Mouse (Mus musculus) MEL (cell line): ENCODE measurements around the gene Gm11084. TPM values are rescaled to one million over a fixed set of nuclear protein-coding genes. Genes with fewer than 3 reads are reported as not detected.

ENCODE experiments used
- DNase-seq: peaks from one replicate; pipeline ENCODE4 v3.0.0; 2011; ENCODE audit warnings: low read depth, low spot score
- H3K27ac ChIP-seq: 2 replicates; pipeline ENCODE4 v1.5.1; 2012; ENCODE audit warnings: low read depth, mild to moderate bottlenecking, control low read depth, low read length, moderate library complexity; ENCODE audit not compliant: control insufficient read depth
- H3K27me3 ChIP-seq, 2 experiments: fragments of 150-350 bp in 1 of 2; sonication (generic) in 1 of 2; 2 replicates each; pipeline ENCODE4 v1.6.1; 2012; ENCODE audit warnings: low read length in 2 of 2, mild to moderate bottlenecking in 2 of 2, improper control_type of control experiment in 1 of 2, moderate library complexity in 1 of 2; ENCODE audit not compliant: insufficient read depth in 2 of 2, control insufficient read depth in 1 of 2
- H3K36me3 ChIP-seq, 2 experiments: 2 replicates each; pipeline ENCODE4 v1.6.1; 2012 to 2014; ENCODE audit warnings: low read length in 2 of 2, improper control_type of control experiment in 1 of 2, inconsistent platforms in 1 of 2, mild to moderate bottlenecking in 1 of 2; ENCODE audit not compliant: insufficient read depth in 2 of 2, control insufficient read depth in 1 of 2
- H3K4me1 ChIP-seq, 2 experiments: fragments of 150-350 bp in 1 of 2; sonication (generic) in 1 of 2; 2 replicates each; pipeline ENCODE4 v1.6.1; 2012; ENCODE audit warnings: low read length in 2 of 2, improper control_type of control experiment in 1 of 2, mild to moderate bottlenecking in 1 of 2; ENCODE audit not compliant: insufficient read depth in 2 of 2, control insufficient read depth in 1 of 2
- H3K4me3 ChIP-seq, 2 experiments: fragments of 150-350 bp in 1 of 2; sonication (generic) in 1 of 2; 2 replicates each; pipeline ENCODE4 v1.5.1; 2012; ENCODE audit warnings: low read depth in 2 of 2, low read length in 2 of 2, mild to moderate bottlenecking in 2 of 2, moderate library complexity in 2 of 2, control low read depth in 1 of 2, improper control_type of control experiment in 1 of 2; ENCODE audit not compliant: control insufficient read depth in 1 of 2, insufficient read depth in 1 of 2
- H3K79me2 ChIP-seq: 2 replicates; pipeline ENCODE4 v1.6.1; 2012; ENCODE audit warnings: mild to moderate bottlenecking, low read length, moderate library complexity; ENCODE audit not compliant: control insufficient read depth, poor library complexity, insufficient read depth
- H3K9ac ChIP-seq: 2 replicates; pipeline ENCODE4 v1.6.1; 2012; ENCODE audit warnings: low read depth, mild to moderate bottlenecking, control low read depth, low read length, moderate library complexity; ENCODE audit not compliant: control insufficient read depth, poor library complexity, severe bottlenecking
- H3K9me3 ChIP-seq: fragments of 150-350 bp; sonication (generic); replicated peaks from 2 replicates; pipeline ENCODE4 v1.6.1; 2012; ENCODE audit warnings: mild to moderate bottlenecking, low read length, improper control_type of control experiment, moderate library complexity; ENCODE audit not compliant: insufficient read depth
- CTCF ChIP-seq, 3 experiments: IDR thresholded peaks in 2 of 3; conservative IDR thresholded peaks in 1 of 3; 2 replicates each; pipeline ENCODE4 v1.5.1; 2011 to 2012; ENCODE audit warnings: low read length in 3 of 3, low read depth in 2 of 3, mild to moderate bottlenecking in 2 of 3, improper control_type of control experiment in 1 of 3, inconsistent platforms in 1 of 3, mixed read lengths in 1 of 3, moderate library complexity in 1 of 3; ENCODE audit not compliant: control insufficient read depth in 1 of 3, insufficient read depth in 1 of 3, poor library complexity in 1 of 3, severe bottlenecking in 1 of 3
- EP300 ChIP-seq, 2 experiments: IDR thresholded peaks; 2 replicates each; pipeline ENCODE4 v1.6.1; 2011; ENCODE audit warnings: improper control_type of control experiment in 2 of 2, low read length in 2 of 2, low read depth in 1 of 2, mild to moderate bottlenecking in 1 of 2
- GABPA ChIP-seq: IDR thresholded peaks from 2 replicates; pipeline ENCODE4 v1.6.1; 2012; ENCODE audit warnings: low read depth, mild to moderate bottlenecking, inconsistent platforms, low read length, improper control_type of control experiment, moderate library complexity
- GATA1 ChIP-seq: IDR thresholded peaks from 2 replicates; pipeline ENCODE4 v1.6.1; 2011; ENCODE audit warnings: low read depth, low read length, improper control_type of control experiment
- MAX ChIP-seq: IDR thresholded peaks from 2 replicates; pipeline ENCODE4 v1.6.1; 2011; ENCODE audit warnings: low read length, improper control_type of control experiment
- MAZ ChIP-seq: IDR thresholded peaks from 2 replicates; pipeline ENCODE4 v1.6.1; 2012; ENCODE audit warnings: low read depth, mild to moderate bottlenecking, inconsistent platforms, low read length, improper control_type of control experiment
- MXI1 ChIP-seq: IDR thresholded peaks from 2 replicates; pipeline ENCODE4 v1.6.1; 2011; ENCODE audit warnings: mild to moderate bottlenecking, low read depth, low read length, improper control_type of control experiment
- MYB ChIP-seq: IDR thresholded peaks from 2 replicates; pipeline ENCODE4 v1.6.1; 2011; ENCODE audit warnings: mild to moderate bottlenecking, low read depth, low read length, improper control_type of control experiment
- MYC ChIP-seq: IDR thresholded peaks from 2 replicates; pipeline ENCODE4 v1.6.1; 2011; ENCODE audit warnings: low read depth, mild to moderate bottlenecking, low read length, improper control_type of control experiment, moderate library complexity
- NELFE ChIP-seq: IDR thresholded peaks from 2 replicates; pipeline ENCODE4 v1.6.1; 2011; ENCODE audit warnings: low read depth, low read length, improper control_type of control experiment
- POLR2A ChIP-seq, 2 experiments: IDR thresholded peaks; 2 replicates each; pipeline ENCODE4 v1.6.1; 2011 to 2012; ENCODE audit warnings: low read length in 2 of 2, mild to moderate bottlenecking in 2 of 2, control low read depth in 1 of 2, improper control_type of control experiment in 1 of 2, low read depth in 1 of 2, moderate library complexity in 1 of 2; ENCODE audit not compliant: control insufficient read depth in 1 of 2, insufficient read depth in 1 of 2, poor library complexity in 1 of 2
- POLR2AphosphoS5 ChIP-seq: IDR thresholded peaks from 2 replicates; pipeline ENCODE4 v1.6.1; 2012; ENCODE audit warnings: low read depth, borderline replicate concordance, mild to moderate bottlenecking, inconsistent platforms, low read length, moderate library complexity, mixed read lengths
- RCOR1 ChIP-seq: IDR thresholded peaks from 2 replicates; pipeline ENCODE4 v1.6.1; 2012; ENCODE audit warnings: low read depth, mild to moderate bottlenecking, inconsistent platforms, low read length, improper control_type of control experiment
- SIN3A ChIP-seq: IDR thresholded peaks from 2 replicates; pipeline ENCODE4 v1.6.1; 2012; ENCODE audit warnings: low read length, improper control_type of control experiment, inconsistent platforms
- SMC3 ChIP-seq: IDR thresholded peaks from 2 replicates; pipeline ENCODE4 v1.6.1; 2011; ENCODE audit warnings: low read depth, low read length, improper control_type of control experiment
- TAL1 ChIP-seq: IDR thresholded peaks from 2 replicates; pipeline ENCODE4 v1.6.1; 2012; ENCODE audit warnings: mild to moderate bottlenecking, inconsistent platforms, low read length, moderate library complexity, mixed read lengths
- UBTF ChIP-seq: IDR thresholded peaks from 2 replicates; pipeline ENCODE4 v1.6.1; 2012; ENCODE audit warnings: low read depth, mild to moderate bottlenecking, inconsistent platforms, low read length, improper control_type of control experiment, moderate library complexity, borderline replicate concordance; ENCODE audit not compliant: insufficient read depth
- ZC3H11A ChIP-seq: IDR thresholded peaks from 2 replicates; pipeline ENCODE4 v1.6.1; 2012; ENCODE audit warnings: low read depth, mild to moderate bottlenecking, inconsistent platforms, low read length, improper control_type of control experiment
- ZKSCAN1 ChIP-seq: IDR thresholded peaks from 2 replicates; pipeline ENCODE4 v1.6.1; 2012; ENCODE audit warnings: low read depth, mild to moderate bottlenecking, inconsistent platforms, low read length, improper control_type of control experiment, moderate library complexity
- ZMIZ1 ChIP-seq: IDR thresholded peaks from 2 replicates; pipeline ENCODE4 v1.6.1; 2012; ENCODE audit warnings: low read depth, mild to moderate bottlenecking, inconsistent platforms, low read length, improper control_type of control experiment, moderate library complexity
- polyA plus RNA-seq, 2 experiments: library from polyadenylated mRNA; stranded (reverse) in 1 of 2; unstranded in 1 of 2; fragments of >175 nt in 1 of 2; fragments of >200 nt in 1 of 2; gene quantifications; 2 replicates each; pipeline versions ENCODE4 v1.2.1 to v1.2.4; 2012; ENCODE audit warnings: low replicate concordance in 2 of 2, low read depth in 1 of 2; ENCODE audit not compliant: insufficient read length in 2 of 2, insufficient read depth in 1 of 2, missing spikeins in 1 of 2
- total RNA-seq: library from RNA; depleted of rRNA; stranded (reverse); fragments of 300-350 nt; gene quantifications from 2 replicates; pipeline ENCODE4 v1.2.3, GENCODE M21; 2012

Gene Gm11084
- total and polyA plus RNA-seq, 3 experiments, result not detected

GRCm38 (mm10) chr2:72978901-72979658 lies 7.4 kb downstream of the Gm11084 start (continued):
- TF ChIP-seq SIN3A (peak; percentile 32; the same call in 1 of the 2 replicates), EP300 (IDR thresholded peaks at IDR 0.05; ENCODE audit: low read depth in 1 of 2, low read length in 2 of 2) (0 out of 4 replicates have a peak, but pooled peaks of 1 of the 2 experiments have one; percentile 3), RCOR1 (no peak), SMC3 (no peak), CTCF (IDR thresholded peaks at IDR 0.05 in 2 of 3, conservative IDR thresholded peaks at IDR 0.05 in 1 of 3; ENCODE audit: control insufficient read depth in 1 of 3, insufficient read depth in 1 of 3, low read depth in 2 of 3, low read length in 3 of 3, poor library complexity in 1 of 3, severe bottlenecking in 1 of 3) (peak in 1 of 3 experiments; percentile 21; a peak in 1 of 6 replicates), ZC3H11A (no peak), TAL1 (no peak), ZKSCAN1 (no peak), NELFE (peak; percentile 63), MYB (no peak), POLR2A (IDR thresholded peaks at IDR 0.05; ENCODE audit: control insufficient read depth in 1 of 2, insufficient read depth in 1 of 2, low read depth in 1 of 2, low read length in 2 of 2, poor library complexity in 1 of 2) (peak; percentile 60 to 70; a peak in 3 of 4 replicates), UBTF (peak; percentile 44; the same call in 1 of the 2 replicates), MYC (no peak), ZMIZ1 (peak; percentile 49; the same call in 1 of the 2 replicates)

DNA sequence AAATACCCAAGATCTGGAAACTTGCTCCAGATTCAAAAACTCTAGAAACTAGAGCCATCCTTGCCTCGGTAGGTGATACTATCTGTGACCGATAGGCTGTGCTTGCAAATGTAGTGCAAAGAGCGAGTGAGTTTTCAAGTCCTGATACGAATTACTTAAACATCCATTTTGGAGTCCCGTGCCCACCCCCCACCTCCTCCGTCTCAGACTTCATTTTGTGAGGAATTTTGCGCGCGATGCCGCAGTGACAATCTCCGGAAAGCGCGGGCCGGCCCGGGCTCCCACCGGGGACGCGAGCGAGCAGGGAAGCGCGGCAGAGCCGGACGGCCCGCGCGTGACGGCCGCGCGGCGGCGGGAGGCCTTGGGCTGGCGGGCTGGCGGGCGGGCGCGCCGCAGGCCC lies 8.0 kb downstream of the Gm11084 start:
- Histone ChIP-seq H3K4me1 (peaks cover 10 to 11% of the 10 kb centered on the region in 2 experiments), H3K9ac (peak overlapping the region; percentile 100), H3K4me3 (peak overlapping the region; percentile 69 to 99)
- TF ChIP-seq SMC3 (no peak), TAL1 (no peak), SIN3A (peak; percentile 60), MAZ (no peak), GATA1 (peak; percentile 59), UBTF (0 out of 2 replicates have a peak, but pooled peaks have one; percentile 12)
- TF ChIP-seq, all 39 proteins: peak for 3
- Histone ChIP-seq H3K9me3 (no peaks in the 10 kb centered on the region), H3K36me3 (peaks cover 4 to 40% of the 10 kb centered on the region in 2 experiments; a peak in 3 of 4 replicates), H3K79me2 (peaks cover 53% of the 10 kb centered on the region), H3K27ac (peak overlapping the region; percentile 97), H3K27me3 (no peaks in the 10 kb centered on the region)
- DNase-seq, result peak; percentile 82

GRCm38 (mm10) chr2:72977272-72977671 lies 9.2 kb downstream of the Gm11084 start:
- peak overlapping the region; percentile 100 for H3K9ac ChIP-seq
- peaks cover 4 to 37% of the 10 kb centered on the region in 2 experiments; a peak in 3 of 4 replicates for H3K36me3 ChIP-seq
- peak overlapping the region; percentile 28 to 69; a peak in 3 of 4 replicates for H3K4me3 ChIP-seq
- no peaks in the 10 kb centered on the region for H3K27me3 ChIP-seq
- peaks cover 59% of the 10 kb centered on the region for H3K79me2 ChIP-seq
- TF ChIP-seq MXI1 (peak; percentile 46; the same call in 1 of the 2 replicates), GABPA (no peak), POLR2AphosphoS5 (no peak), MAX (no peak)
- H3K9me3 ChIP-seq, result no peaks in the 10 kb centered on the region
- H3K4me1 ChIP-seq, result peaks cover 10 to 11% of the 10 kb centered on the region in 2 experiments
- peak; percentile 35 for DNase-seq
- 0 out of 2 replicates have a peak overlapping the region, but pooled peaks have one; percentile 23 for H3K27ac ChIP-seq
